Mouse (Mus musculus) kidney, postnatal 0 days (tissue): ENCODE measurements around the gene Ankrd13c. TPM values are rescaled to one million over a fixed set of nuclear protein-coding genes. Genes with fewer than 3 reads are reported as not detected.

ENCODE experiments used
- ATAC-seq: fragments of 200-750 bp; cut with Nextera tagmentation; replicated peaks from 2 replicates; pipeline ENCODE4 v1.8.0; 2017; ENCODE audit warnings: low read depth, moderate number of reproducible peaks, moderate TSS enrichment, moderate library complexity; ENCODE audit not compliant: low FRiP score
- DNase-seq: peaks from one replicate; pipeline ENCODE4 v3.0.0-alpha.2; 2016; ENCODE audit warnings: low spot score
- H3K27ac ChIP-seq: fragments of 300-500 bp; sonication (generic); 2 replicates; pipeline ENCODE4 v1.5.1; 2014; ENCODE audit warnings: mild to moderate bottlenecking
- H3K27me3 ChIP-seq: fragments of 300-500 bp; sonication (generic); 2 replicates; pipeline ENCODE4 v1.6.1; 2014; ENCODE audit warnings: low read length, mixed read lengths; ENCODE audit not compliant: insufficient read depth
- H3K36me3 ChIP-seq: fragments of 300-500 bp; sonication (generic); 2 replicates; pipeline ENCODE4 v1.6.1; 2014; ENCODE audit warnings: low read length, mixed read lengths; ENCODE audit not compliant: insufficient read depth
- H3K4me1 ChIP-seq: fragments of 300-500 bp; sonication (generic); replicated peaks from 2 replicates; pipeline ENCODE4 v1.6.1; 2014; ENCODE audit warnings: antibody characterized with exemption, low read length, mixed read lengths; ENCODE audit not compliant: insufficient read depth
- H3K4me2 ChIP-seq: fragments of 300-500 bp; sonication (generic); 2 replicates; pipeline ENCODE4 v1.6.1; 2014; ENCODE audit warnings: mild to moderate bottlenecking, low read length, moderate library complexity, mixed read lengths
- H3K4me3 ChIP-seq: fragments of 300-500 bp; sonication (generic); replicated peaks from 2 replicates; pipeline ENCODE4 v1.5.1; 2014; ENCODE audit warnings: low read depth, low read length
- H3K9ac ChIP-seq: fragments of 300-500 bp; sonication (generic); 2 replicates; pipeline ENCODE4 v1.6.1; 2014; ENCODE audit warnings: low read depth, low read length
- H3K9me3 ChIP-seq: fragments of 300-500 bp; sonication (generic); replicated peaks from 2 replicates; pipeline ENCODE4 v1.6.1; 2016; ENCODE audit warnings: low read length, inconsistent platforms, mixed read lengths
- CTCF ChIP-seq: IDR thresholded peaks from 2 replicates; pipeline ENCODE4 v1.5.1; 2016; ENCODE audit warnings: antibody characterized with exemption, low read depth, mild to moderate bottlenecking, moderate library complexity
- WGBS: fragments of 180-500 bp; shearing (Covaris S2); extraction: QIAGEN DNeasy Blood & Tissue Kit; methylation state at CpG from one replicate; pipeline ENCODE4 v1.1.7; 2014; 5-methylcytosine and 5-hydroxymethylcytosine counted together
- polyA plus RNA-seq: library from polyadenylated mRNA; unstranded; fragments of >200 nt; fragmentation: Nextera tagmentation; extraction: Ambion mirVana; gene quantifications from 2 replicates; pipeline ENCODE4 v1.2.1, GENCODE M21; 2015

Gene Ankrd13c
- polyA plus RNA-seq, 1 experiment from 2014 or later, result 31.9 TPM

DNA sequence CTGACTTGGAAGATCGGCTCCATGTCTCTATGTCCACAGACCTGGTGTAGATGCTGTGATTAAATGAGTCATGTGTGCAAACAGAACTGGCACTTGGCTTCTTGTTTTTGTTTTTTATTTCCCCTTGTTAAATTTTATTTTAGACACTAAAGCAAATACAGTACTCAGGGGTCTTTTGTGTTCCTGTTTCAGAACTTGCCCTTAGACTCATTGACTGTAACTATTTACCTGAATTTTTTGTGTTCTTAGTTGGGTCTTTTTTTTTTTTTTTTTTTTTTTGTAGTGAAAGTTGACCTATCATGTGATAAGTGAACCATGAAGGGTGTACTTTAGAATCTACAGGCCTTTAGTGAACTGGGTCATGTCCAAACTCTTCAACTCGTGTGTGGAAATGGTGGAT, 93.7 kb downstream of the Ankrd13c start:
- Histone ChIP-seq H3K4me2 (no peak overlapping the region), H3K27me3 (no peaks in the 10 kb centered on the region), H3K4me1 (no peaks in the 10 kb centered on the region), H3K9me3 (no peaks in the 10 kb centered on the region), H3K9ac (no peak overlapping the region), H3K4me3 (no peak overlapping the region), H3K36me3 (no peaks in the 10 kb centered on the region), H3K27ac (no peak overlapping the region)
- no peak for ATAC-seq
- 73% methylated on average over 2 of the region's 2 CpGs for WGBS
- TF ChIP-seq CTCF, result no peak
- DNase-seq, result no peak

DNA sequence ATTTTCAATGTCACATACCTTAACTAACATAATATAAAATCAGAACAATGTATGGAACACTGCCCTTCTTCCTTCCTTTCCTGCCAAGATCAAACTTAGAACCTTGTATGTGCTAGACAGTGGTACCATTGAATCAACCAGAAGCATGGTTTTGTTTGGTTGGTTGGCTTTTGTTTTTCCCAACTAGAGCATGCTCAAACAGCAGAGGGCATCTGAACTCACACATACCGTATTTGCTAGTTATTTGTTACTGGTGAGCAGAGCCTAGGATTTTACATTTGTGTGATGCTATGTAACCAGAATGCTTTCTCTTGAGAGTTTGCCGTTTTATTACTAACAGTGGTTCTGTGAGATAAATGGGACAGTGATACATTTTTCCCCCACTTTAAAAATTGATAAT, 102.5 kb downstream of the Ankrd13c start:
- no peak for ATAC-seq
- no peak overlapping the region for H3K4me2 ChIP-seq
- no peaks in the 10 kb centered on the region for H3K27me3 ChIP-seq
- TF ChIP-seq CTCF, result no peak
- DNase-seq, result no peak
- H3K9ac ChIP-seq, result no peak overlapping the region
- H3K4me3 ChIP-seq, result no peak overlapping the region
- H3K36me3 ChIP-seq, result 0 out of 2 replicates have a peak, but pooled peaks cover 6% of the 10 kb centered on the region
- WGBS, result 92% methylated on average over 2 of the region's 2 CpGs
- no peak overlapping the region for H3K27ac ChIP-seq
- H3K9me3 ChIP-seq, result no peaks in the 10 kb centered on the region
- H3K4me1 ChIP-seq, result no peaks in the 10 kb centered on the region

Other genes with a start within 250 kb of the Ankrd13c start
- 76.8 and 83.6 TPM in 2 replicates for gene Cth, start 22.2 kb upstream of the Ankrd13c start, polyA plus RNA-seq
- 238 and 277 TPM in 2 replicates for gene Srsf11, start 89.4 kb downstream of the Ankrd13c start, polyA plus RNA-seq
- gene Lrrc40, start 89.4 kb downstream of the Ankrd13c start, polyA plus RNA-seq, result 42.5 and 42.6 TPM in 2 replicates